Mouse (Mus musculus) MEL (cell line): ENCODE results near the gene Extl2.

ENCODE experiments used
- CTCF ChIP-seq, 3 experiments: IDR thresholded peaks in 2 of 3; conservative IDR thresholded peaks in 1 of 3; 2 replicates each; pipeline ENCODE4 v1.5.1; 2011 to 2012; ENCODE audit warnings: low read length in 3 of 3, low read depth in 2 of 3, mild to moderate bottlenecking in 2 of 3, improper control_type of control experiment in 1 of 3, inconsistent platforms in 1 of 3, mixed read lengths in 1 of 3, moderate library complexity in 1 of 3; ENCODE audit not compliant: control insufficient read depth in 1 of 3, insufficient read depth in 1 of 3, poor library complexity in 1 of 3, severe bottlenecking in 1 of 3
- ELF1 ChIP-seq: IDR thresholded peaks from 2 replicates; pipeline ENCODE4 v1.6.1; 2014; ENCODE audit warnings: low read depth, mild to moderate bottlenecking, inconsistent platforms, low read length, improper control_type of control experiment, moderate library complexity
- GABPA ChIP-seq: IDR thresholded peaks from 2 replicates; pipeline ENCODE4 v1.6.1; 2012; ENCODE audit warnings: low read depth, mild to moderate bottlenecking, inconsistent platforms, low read length, improper control_type of control experiment, moderate library complexity
- GATA1 ChIP-seq: IDR thresholded peaks from 2 replicates; pipeline ENCODE4 v1.6.1; 2011; ENCODE audit warnings: low read depth, low read length, improper control_type of control experiment
- HCFC1 ChIP-seq: IDR thresholded peaks from 2 replicates; pipeline ENCODE4 v1.6.1; 2012; ENCODE audit warnings: low read depth, mild to moderate bottlenecking, inconsistent platforms, low read length, improper control_type of control experiment, moderate library complexity
- MAX ChIP-seq: IDR thresholded peaks from 2 replicates; pipeline ENCODE4 v1.6.1; 2011; ENCODE audit warnings: low read length, improper control_type of control experiment
- MXI1 ChIP-seq: IDR thresholded peaks from 2 replicates; pipeline ENCODE4 v1.6.1; 2011; ENCODE audit warnings: mild to moderate bottlenecking, low read depth, low read length, improper control_type of control experiment
- MYC ChIP-seq: IDR thresholded peaks from 2 replicates; pipeline ENCODE4 v1.6.1; 2011; ENCODE audit warnings: low read depth, mild to moderate bottlenecking, low read length, improper control_type of control experiment, moderate library complexity
- POLR2A ChIP-seq, 2 experiments: IDR thresholded peaks; 2 replicates each; pipeline ENCODE4 v1.6.1; 2011 to 2012; ENCODE audit warnings: low read length in 2 of 2, mild to moderate bottlenecking in 2 of 2, control low read depth in 1 of 2, improper control_type of control experiment in 1 of 2, low read depth in 1 of 2, moderate library complexity in 1 of 2; ENCODE audit not compliant: control insufficient read depth in 1 of 2, insufficient read depth in 1 of 2, poor library complexity in 1 of 2
- SIN3A ChIP-seq: IDR thresholded peaks from 2 replicates; pipeline ENCODE4 v1.6.1; 2012; ENCODE audit warnings: low read length, improper control_type of control experiment, inconsistent platforms
- SMC3 ChIP-seq: IDR thresholded peaks from 2 replicates; pipeline ENCODE4 v1.6.1; 2011; ENCODE audit warnings: low read depth, low read length, improper control_type of control experiment
- TCF12 ChIP-seq: IDR thresholded peaks from 2 replicates; pipeline ENCODE4 v1.6.1; 2014; ENCODE audit warnings: low read depth, mild to moderate bottlenecking, inconsistent platforms, low read length, improper control_type of control experiment, moderate library complexity
- ZKSCAN1 ChIP-seq: IDR thresholded peaks from 2 replicates; pipeline ENCODE4 v1.6.1; 2012; ENCODE audit warnings: low read depth, mild to moderate bottlenecking, inconsistent platforms, low read length, improper control_type of control experiment, moderate library complexity
- ZNF384 ChIP-seq: IDR thresholded peaks from 2 replicates; pipeline ENCODE4 v1.6.1; 2012; ENCODE audit warnings: low read depth, mild to moderate bottlenecking, inconsistent platforms, low read length, improper control_type of control experiment

DNA sequence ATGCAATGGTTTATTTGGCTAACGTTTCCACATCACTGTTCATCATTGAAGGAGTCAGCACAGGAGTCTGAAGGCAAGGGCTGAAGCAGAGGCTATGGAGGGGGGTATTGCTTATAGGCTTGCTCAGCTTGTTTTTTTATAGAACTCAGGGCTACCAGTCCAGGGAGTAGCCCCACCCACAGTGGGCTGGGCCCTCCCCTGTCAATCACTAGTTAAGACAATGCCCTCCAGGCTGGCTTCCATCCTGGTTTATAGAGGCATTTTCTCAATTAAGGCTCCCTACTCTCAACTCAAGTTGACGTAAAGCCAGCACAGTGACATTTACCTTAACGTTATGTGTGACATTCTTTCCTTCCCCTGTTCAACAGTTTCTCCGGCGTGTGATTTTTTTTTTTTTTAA is 17.4 kb downstream of the Extl2 start:
- no peak for TF ChIP-seq CTCF (IDR thresholded peaks at IDR 0.05 in 2 of 3, conservative IDR thresholded peaks at IDR 0.05 in 1 of 3; ENCODE audit: control insufficient read depth in 1 of 3, insufficient read depth in 1 of 3, low read depth in 2 of 3, low read length in 3 of 3, poor library complexity in 1 of 3, severe bottlenecking in 1 of 3)
- TF ChIP-seq MXI1 = no peak
- TF ChIP-seq SIN3A = no peak
- TF ChIP-seq GATA1 = no peak
- no peak for TF ChIP-seq POLR2A (IDR thresholded peaks at IDR 0.05; ENCODE audit: control insufficient read depth in 1 of 2, insufficient read depth in 1 of 2, low read depth in 1 of 2, low read length in 2 of 2, poor library complexity in 1 of 2)
- no peak for TF ChIP-seq SMC3
- no peak for TF ChIP-seq ELF1
- TF ChIP-seq GABPA = no peak
- no peak for TF ChIP-seq MAX
- no peak for TF ChIP-seq ZKSCAN1
- TF ChIP-seq HCFC1 = no peak
- TF ChIP-seq TCF12 = no peak
- no peak for TF ChIP-seq ZNF384
- TF ChIP-seq MYC = no peak
